Mouse (Mus musculus): ENCODE results near the gene Hdgfl2.

- TF ChIP-seq TAL1 (conservative IDR thresholded peaks at IDR 0.05; ENCODE audit: low read depth, low read length) (no peak), CTCF (IDR thresholded peaks at IDR 0.05; ENCODE audit: low read depth, low read length) (no peak), POLR2AphosphoS5 (IDR thresholded peaks at IDR 0.05; ENCODE audit: insufficient replicate concordance, low read depth, low read length) (peak; percentile 61; the same call in 1 of the 2 replicates)
Measured at GRCm38 (mm10) chr17:56072243-56072642, 7.2 kb upstream of the Hdgfl2 start.

Data from G1E (cell line).